Mouse (Mus musculus): ENCODE measurements around the gene Arhgef39.

The Arhgef39 gene

DNA sequence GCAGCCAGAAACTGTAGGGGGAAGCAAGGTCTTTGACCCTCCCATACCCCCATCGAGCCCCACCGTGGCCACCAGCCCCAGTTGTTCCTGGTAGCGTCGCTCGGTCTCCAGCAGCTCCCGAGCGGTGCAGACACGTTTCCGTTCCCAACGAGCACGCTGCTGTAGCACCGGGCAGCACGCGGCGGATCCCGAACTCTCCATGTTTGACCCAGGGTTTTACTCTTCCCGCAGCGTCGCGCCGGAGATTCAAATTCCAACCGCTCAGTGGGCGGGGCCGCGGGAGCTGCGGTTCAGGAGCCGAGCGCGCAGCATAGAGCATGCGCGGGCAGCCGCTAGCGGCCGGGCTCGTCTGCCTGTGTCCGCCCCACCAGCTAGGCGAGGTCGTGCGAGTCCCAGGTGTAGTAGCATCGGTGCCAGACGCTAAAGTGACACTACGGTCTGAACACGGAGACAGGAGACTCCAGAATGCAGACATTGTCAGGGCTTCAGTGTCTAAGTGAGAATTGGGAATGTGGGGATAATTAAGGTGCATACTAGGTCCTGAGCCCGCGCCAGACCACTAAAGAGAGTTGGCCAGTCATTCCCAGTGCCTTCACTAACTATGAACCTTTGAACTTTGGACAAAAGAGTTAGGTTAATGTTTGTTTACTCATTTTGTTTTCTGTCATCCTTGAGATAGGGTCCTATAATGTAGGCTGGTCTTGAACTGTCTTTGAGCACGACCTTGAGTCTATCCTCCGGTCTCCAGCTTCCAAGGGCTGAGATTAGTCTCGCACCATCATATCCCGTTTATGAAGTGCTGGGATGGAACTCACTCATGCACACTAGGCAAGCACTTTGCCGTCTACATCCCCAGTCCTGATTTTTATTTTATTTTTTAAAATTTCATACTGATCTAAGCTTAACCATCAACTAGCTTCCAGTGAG lies at the start of gene Arhgef39:
Gene Arhgef39, minus strand, starts transcription at position 289 of the 927 bp plus-strand sequence.
- DNase-seq (ENCODE audit: low read depth, low spot score) = no peak

DNA sequence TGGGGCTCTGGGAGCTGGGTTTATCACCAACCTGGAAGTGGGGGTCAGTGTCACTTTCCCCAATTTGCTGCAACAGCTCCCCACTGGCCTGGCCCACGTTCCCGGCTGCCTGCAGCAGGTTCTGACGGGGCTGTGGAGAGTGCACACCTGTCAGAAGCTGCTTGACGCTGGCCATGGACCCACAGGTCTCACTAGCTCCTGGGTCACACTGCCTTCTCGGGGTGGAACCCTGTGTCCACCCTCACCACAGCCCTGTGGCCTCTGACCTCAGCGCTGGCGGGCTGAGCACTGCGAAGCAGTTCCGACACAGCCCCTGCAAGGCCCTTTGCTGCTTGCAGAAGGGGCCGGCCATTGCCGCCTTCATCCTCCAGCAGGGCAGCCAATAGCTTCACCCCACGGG lies 49.6 kb upstream of the Arhgef39 start:
- no peak for DNase-seq (ENCODE audit: low read depth, low spot score)

DNA sequence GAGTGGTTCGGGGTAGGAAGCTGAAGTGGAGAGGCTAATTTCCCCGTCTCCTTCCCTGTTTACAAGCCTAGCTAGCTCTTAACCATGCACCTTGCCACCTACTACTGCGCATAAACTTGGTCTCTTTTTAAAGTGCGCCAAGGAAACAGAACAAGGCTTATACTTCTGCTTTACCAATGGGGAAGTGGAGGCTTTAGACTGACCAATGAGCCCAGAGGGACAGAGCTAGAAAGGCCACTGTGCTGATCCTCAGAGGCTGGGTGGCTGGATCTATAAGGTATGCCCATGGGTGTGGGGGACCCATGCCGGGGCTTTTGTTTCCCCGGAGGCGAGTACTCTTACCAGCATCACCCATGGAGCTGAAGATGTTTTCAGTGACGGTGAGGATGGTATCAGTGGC lies 47.7 kb upstream of the Arhgef39 start:
- no peak for DNase-seq (ENCODE audit: low read depth, low spot score)

DNA sequence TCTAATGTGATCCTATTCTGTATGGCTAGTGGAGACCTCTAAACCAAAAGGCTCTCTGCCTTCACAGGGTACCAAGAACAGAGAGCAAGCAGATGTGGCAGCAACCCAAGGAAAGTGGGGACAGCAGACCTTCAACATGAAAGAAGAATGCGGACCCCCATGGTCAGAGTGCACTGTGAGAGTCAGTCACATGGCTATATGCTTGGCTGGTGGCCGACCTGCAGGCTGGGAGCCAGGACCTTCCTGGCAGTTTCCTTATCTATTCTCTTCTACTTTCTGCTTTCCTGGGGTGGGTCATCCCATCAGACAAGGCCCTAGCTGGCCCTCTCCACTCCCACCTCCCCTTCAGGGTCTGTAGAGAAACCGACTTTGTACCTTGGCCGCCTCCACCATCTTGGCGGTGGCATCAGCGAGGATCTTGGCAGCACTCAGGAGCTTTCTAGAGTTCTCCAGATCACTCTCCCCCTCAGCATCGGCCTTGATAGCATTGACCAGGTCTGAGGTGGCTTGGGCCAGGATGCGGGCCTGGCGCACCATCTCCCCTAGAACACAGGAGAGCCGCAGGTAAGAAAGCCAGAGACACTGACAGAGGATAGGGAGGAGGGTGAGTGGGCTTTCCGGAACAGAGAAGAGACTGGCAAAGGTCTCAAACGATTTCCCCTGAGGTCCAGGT lies 47.0 kb upstream of the Arhgef39 start:
- DNase-seq (ENCODE audit: low read depth, low spot score) = no peak

DNA sequence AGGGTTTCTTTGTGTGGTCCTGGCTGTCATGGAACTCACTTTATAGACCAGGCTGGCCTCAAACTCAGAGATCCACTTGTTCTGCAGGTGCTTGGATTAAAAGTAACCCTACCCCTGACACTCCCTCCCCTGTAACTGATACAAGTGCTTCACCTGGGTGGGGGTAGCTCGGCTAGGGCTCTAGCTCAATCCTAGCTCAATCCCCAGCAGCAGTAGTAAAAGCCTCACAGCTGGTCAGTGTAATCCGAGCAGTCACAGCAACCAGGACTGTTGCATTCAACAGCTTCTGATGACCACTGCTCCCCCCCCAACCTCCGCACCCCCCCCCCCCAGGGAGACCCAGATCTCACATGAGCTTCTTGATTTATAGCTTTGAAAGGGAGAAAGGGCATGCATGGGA lies 42.5 kb upstream of the Arhgef39 start:
- DNase-seq (ENCODE audit: low read depth, low spot score) = no peak

DNA sequence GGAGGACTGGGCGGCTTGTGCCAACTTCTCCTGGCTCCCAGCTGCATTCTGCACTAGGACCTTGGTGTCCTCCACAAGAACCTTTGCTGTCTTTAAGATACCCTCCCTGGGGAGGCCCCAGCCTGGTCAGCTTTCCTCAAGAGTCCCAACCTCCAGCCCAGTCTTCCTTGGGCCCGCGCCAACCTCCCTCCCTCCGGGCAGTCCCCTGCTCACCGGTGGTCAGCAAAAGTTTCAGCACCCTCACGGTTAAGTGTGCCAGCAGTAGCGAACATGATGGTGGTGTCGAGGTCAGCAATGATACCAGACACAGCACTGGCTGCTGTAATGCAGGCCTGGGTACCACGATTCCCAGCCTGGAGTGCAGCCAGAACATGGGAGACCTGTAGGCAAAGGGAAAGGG lies 36.5 kb upstream of the Arhgef39 start:
- DNase-seq (ENCODE audit: low read depth, low spot score) = no peak

DNA sequence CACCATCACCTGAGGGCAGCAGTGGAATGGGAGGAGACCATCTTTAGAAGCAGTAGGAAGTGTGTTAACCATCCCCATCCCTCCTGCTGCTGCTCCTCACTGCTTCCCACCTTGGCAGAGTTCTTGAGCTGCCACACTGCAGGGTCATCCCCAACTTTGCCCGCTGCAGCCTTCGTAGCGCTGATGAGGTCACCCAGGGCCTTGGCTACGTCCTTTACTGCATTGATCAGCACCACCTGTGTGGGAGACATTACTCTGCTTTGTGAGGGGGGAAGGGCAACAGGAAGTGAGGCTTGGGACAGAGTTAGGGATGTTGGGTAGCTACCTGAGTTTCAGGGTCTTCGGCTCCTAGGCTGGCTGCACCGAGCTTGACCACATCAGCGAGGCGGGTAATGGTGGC lies 36.1 kb upstream of the Arhgef39 start:
- no peak for DNase-seq (ENCODE audit: low read depth, low spot score)

DNA sequence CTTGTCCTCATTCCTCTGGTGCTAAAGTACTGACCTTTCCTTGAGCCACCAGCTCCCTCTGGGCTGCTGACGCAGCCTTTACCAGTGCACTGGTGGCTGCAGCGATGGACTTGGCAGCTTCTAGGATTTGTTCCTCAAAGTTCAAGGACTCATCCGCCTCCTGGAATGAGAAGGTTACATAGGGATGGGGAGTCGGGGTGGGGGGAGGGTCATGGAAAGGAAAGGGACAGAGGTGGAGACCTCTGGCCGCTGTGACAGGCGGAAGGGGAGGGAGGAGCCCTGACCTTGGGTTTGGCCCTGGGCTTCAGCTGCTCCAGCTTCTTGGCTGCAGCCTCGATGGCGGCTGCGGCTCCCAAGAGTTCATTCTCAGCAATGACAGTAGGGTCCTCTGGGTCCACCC lies 33.8 kb upstream of the Arhgef39 start:
- DNase-seq (ENCODE audit: low read depth, low spot score) = no peak

DNA sequence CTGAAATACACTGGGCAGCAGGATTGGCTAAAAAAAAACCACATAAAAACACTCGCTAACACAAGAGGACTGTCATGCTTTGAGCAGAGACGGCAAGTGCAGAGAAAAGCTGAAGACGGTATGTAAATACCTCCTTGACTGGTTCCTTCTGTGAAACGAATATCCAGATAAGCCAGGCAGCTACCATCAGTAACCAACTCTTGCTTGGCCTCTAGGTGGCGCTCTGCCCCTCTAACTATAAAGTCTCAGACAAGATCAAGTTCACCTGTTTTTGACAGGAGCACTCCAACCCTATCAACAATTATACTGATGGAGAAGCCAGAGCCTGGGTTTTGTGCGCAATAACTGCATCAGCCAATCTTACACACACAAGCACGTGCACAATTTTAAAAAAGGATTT lies 31.1 kb upstream of the Arhgef39 start:
- peak; percentile 50 for DNase-seq (ENCODE audit: low read depth, low spot score)

DNA sequence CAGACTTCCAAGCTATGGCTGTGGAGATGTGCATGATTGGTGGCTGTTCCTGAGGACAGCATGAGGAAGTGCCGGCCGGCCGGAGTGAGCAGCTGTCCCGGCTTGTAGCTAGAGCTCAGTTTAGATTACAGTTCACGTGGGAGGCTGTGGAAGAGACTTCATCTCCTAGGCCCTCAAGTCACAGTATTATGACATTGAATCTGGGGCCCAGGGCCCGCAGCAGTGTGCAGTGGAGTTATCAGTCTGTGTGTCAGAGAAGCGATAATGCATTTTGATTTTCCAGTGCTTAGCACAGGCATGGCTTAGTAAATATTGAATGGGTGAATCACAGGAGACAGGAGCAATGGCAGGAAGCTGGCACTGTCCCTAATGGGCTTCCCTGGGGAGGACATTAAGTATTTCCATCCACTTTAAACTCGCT lies 30.6 kb upstream of the Arhgef39 start:
- DNase-seq (ENCODE audit: low read depth, low spot score) = no peak

DNA sequence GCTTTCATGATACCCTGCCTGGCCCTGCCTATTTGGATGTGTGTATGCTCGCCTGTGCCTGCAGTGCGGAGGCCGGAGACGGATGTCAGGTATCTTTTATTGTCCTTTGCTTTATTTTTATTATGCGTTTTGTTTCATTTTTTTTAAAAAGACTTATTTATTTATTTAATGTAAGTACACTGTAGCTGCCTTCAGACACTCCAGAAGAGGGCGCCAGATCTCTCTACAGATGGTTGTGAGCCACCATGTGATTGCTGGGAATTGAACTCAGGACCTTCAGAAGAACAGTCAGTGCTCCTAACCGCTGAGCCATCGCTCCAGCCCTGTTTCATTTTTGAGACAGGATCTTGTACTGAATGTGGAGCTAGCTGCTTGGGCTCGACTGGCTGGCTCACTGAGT lies 29.0 kb upstream of the Arhgef39 start:
- DNase-seq (ENCODE audit: low read depth, low spot score) = no peak

DNA sequence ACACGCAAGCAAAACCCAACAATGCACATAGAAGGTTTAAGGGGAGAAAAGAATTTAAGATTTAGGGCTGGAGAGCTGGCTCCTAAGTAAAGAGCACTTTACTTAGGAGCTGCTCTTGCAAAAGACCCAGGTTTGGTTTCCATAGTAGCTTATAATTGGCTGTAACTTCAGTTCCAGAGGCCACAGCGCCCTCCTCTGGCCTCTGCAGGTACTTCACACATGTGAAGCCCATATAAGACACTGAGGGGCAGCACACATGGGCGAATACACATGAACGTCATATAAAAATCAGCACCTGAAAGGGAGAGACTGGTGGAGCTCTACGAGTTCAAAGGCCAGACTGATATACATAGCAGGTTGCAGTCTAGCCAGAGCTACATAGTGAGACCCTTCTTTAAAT lies 28.4 kb upstream of the Arhgef39 start:
- DNase-seq (ENCODE audit: low read depth, low spot score) = peak; percentile 54

DNA sequence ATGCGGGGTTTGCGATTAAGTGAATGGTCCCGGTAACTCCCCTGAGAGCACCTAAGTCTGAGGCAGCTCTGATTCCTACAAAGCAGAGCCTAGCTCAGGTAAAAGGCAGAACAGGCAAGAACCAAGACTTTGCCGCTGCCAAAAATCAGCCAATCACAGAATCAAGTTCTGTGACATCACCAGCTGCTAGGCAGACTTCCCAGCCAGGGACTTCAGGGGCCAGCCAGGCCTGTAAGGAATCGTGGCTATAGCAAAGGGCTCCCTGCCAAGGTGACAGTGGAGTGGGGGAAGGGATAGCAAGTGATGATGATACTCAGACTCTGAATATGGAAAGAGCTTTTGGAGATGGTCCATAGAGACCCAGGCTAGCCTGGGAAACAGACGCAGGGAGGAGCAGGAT lies 20.5 kb upstream of the Arhgef39 start:
- no peak for DNase-seq (ENCODE audit: low read depth, low spot score)

DNA sequence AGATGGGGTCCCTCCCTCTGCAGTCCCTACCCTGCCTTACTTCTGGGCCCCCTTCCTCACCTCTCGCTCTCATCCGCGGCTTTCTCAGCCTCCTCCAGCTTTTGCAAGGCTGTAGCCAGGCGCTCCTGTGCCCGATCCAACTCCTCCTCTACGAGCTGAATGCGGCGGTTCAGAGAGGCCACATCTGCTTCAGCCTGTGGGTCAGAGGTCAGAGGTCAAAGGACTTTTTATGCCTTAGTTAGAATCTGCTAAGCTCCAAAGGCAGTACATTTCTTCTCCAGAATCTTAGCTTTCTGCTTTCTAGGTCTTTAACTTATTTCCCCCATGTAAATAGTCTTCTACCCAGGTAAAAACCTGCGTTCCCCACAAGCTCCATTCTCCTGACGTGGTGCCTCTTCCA lies 20.1 kb upstream of the Arhgef39 start:
- DNase-seq (ENCODE audit: low read depth, low spot score) = no peak

DNA sequence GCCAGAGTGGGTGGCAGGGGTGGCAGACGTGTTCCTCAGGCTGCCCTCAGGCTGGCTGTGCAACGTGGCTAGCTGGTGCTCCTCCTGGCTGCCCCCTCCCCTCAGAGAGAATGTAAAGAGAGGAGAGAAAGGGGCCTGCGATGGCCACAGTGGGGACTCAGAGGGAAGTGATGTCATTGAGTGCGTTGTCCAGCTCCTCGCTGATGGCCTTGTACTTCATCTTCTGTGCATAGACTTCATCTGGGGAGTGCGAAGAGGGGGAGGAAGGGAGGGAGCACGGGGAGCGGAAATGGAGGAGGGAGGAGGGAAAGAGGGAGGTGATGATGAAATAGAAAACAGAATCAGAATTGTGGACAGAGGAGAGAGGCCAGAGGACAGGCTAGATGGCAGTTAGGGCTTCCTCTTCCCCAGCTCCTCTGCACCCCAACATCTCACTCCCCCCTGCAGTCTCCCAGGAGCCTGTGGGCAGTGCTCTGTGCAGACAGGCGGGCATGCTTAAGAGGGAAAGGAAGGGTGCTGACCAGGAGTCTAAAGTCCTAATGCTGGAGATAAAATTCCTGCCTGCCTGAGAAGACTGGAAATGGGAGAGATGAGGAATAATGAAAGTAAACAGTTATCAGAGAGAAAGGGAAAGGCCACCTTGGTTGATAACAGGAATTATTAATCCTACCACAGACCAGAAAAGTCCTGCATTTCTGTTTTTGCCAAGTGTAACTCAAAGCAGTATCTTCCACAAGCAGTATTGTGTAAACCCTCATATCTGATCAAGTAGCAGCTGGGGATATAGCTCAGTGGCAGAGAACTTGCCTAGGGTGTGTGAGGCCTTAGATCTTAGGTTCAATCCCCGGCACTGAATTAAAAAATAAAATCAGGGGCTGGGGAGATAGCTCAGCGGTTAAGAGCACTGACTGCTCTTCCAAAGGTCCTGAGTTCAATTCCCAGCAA lies 16.5 kb upstream of the Arhgef39 start:
- DNase-seq (ENCODE audit: low read depth, low spot score) = no peak

DNA sequence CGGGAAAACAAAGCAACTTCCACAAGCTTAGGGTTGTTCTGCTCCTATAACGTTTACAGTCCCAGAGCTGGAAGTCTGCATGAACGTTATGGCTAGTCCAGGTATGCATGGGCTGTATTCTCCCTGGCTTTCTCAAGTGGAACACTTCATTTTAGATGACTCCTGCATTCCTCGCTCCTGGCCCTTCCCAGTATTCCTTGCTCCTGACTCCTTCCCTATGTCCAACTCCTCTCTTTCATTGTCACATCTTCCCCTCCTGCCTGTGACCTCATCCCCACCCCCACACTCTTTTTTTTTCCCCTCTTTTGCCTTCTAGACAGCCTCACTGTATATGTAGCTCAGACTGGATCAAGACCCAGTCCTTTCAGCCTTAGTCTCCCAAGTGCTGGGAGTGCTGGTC lies 14.3 kb upstream of the Arhgef39 start:
- DNase-seq (ENCODE audit: low read depth, low spot score) = no peak

DNA sequence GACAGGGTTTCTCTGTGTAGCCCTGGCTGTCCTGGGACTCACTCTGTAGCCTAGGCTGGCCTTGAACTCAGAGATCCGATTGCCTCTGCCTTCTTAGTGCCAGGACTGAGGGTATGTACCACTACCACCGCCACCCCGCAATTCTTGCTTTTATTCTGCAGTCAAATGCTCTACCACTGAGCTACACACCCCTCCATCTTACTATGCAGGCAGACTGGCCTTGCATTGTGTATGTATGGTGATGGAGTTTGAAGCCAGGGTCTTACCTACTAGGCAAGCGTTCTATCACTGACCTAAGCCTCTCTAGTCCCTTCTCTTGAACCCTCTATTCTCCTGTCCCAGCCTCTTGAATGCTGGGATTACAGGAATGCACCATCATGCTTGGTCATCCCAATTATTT lies 13.8 kb upstream of the Arhgef39 start:
- no peak for DNase-seq (ENCODE audit: low read depth, low spot score)

DNA sequence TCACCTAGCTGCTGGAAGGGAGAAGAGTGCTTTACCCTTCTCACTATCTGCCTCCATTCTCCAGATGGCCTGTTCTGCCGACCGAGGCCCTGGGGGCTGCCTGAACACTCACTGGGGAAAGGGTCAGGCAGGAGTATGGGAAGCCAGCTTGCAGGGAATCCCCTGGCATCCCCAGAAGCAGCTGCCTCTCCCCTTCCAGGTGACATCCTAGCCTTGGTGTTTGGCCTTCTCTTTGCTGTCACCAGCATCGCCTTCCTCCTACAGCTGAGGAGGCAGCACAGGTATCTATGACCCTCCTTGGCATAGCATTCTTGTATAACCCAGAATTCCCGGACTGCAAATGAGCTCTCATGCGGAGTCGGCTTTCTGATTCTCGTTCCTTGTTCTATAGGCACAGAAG lies 13.2 kb upstream of the Arhgef39 start:
- no peak for DNase-seq (ENCODE audit: low read depth, low spot score)

DNA sequence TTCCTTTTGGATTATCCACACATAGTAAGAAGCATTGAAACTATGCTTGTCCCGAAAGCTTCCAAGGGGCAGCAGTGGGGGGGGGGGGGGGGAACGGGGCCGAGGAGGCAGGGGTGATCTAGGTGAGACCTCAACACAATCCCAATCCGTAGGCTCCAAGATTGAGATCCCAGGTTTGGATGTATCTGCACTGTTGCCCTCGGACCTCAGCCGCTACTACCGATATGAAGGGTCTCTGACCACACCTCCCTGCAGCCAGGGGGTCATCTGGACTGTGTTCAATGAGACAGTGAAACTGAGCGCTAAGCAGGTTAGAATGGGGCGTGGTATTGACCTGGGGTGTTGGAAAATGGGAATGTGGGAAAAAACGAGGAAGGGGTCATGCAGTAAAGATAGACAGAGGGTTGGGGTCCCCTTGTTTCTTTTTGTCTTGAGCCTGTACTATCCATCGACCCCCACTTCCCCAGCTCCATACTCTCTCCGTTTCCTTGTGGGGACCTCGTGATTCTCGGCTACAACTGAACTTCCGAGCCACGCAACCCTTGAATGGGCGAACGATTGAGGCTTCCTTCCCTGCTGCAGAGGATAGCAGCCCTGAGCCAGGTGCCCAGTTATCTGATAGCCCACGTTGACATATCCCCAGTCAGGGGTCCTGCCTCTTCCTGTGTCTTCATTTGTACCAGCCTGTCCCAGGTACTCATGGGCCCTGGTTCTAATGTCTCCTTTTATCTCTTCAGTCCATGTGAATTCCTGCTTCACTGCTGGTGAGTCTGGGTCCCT lies 12.4 kb upstream of the Arhgef39 start:
- no peak for DNase-seq (ENCODE audit: low read depth, low spot score)

DNA sequence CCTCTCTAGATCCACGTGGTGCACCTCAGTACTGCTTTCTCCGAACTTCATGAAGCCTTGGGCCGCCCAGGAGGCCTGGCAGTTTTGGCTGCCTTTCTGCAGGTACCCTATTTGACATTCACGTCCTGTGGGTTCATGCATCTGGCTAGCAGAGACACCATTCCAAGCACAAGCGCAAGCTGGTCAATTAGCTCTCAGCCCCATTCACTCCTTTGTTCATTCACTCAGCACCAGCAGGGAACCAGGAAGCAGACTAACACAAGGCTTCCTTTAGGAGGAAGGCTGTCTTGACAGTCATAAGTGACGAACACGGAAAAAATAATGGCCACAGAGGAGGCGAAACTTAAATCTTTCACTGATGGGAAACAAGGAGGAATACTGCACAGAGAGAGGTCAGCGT lies 9.6 kb upstream of the Arhgef39 start:
- no peak for DNase-seq (ENCODE audit: low read depth, low spot score)

DNA sequence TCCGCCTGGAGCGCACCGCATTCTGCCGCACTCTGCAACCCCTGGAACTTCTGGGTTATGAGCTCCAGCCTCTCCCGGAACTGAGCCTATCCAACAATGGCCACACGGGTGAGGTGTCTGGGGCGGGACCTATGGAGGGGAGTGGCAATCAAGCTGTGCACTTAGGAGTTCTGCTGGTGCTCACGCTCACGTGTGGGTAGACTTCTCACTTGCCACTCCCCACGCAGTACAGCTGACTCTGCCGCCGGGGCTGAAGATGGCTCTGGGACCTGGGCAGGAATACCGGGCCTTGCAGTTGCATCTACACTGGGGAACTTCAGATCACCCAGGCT lies 9.1 kb upstream of the Arhgef39 start:
- no peak for DNase-seq (ENCODE audit: low read depth, low spot score)

Measured in WW6 (cell line).